Mouse (Mus musculus): ENCODE results near the gene Rars. TPM values are rescaled to one million over a fixed set of nuclear protein-coding genes. Genes with fewer than 3 reads are reported as not detected.

The Rars gene
- polyA plus RNA-seq, 1 experiment from 2014 or later, result 123 TPM

DNA sequence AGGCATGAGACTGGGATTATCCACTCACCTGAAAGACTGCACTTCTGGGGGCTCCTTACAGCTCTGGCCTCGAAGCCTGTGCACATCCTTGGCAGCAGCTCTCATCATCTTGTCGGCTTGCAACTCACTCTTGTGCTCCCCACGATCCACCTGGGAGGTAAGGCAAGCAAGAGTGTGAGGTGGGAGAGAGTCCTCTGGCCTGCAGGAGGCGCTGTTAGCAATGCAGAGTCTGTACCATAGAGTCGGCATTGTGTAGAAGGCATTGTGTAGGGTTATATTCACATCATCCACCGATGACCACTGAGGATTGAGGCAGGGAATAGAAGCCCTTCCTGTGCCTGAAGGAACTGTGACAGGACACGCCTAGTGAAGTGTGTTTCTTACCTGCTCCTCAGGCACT is 6.0 kb upstream of the Rars start:
- in situ Hi-C loops (cut with MboI; ENCODE audit: low pct_unique_long_range_greater_than_20kb), result no loop called here
- TF ChIP-seq CTCF (IDR thresholded peaks at IDR 0.05), result no peak
- no peak for DNase-seq (ENCODE audit: low read depth, low spot score)
- ChIA-PET CTCF (interaction anchor here (2.0 kb wide), 1 partner anchor 9 kb away, joined by 5 read pairs; no protein-coding TSS in a partner anchor), POLR2A (interaction anchor here (0.8 kb wide), 1 partner anchor 139 kb away, joined by 3 read pairs; no protein-coding TSS in a partner anchor)
- ATAC-seq, result no peak
- H3K27me3 ChIP-seq, result no peaks in the 10 kb centered on the region

DNA sequence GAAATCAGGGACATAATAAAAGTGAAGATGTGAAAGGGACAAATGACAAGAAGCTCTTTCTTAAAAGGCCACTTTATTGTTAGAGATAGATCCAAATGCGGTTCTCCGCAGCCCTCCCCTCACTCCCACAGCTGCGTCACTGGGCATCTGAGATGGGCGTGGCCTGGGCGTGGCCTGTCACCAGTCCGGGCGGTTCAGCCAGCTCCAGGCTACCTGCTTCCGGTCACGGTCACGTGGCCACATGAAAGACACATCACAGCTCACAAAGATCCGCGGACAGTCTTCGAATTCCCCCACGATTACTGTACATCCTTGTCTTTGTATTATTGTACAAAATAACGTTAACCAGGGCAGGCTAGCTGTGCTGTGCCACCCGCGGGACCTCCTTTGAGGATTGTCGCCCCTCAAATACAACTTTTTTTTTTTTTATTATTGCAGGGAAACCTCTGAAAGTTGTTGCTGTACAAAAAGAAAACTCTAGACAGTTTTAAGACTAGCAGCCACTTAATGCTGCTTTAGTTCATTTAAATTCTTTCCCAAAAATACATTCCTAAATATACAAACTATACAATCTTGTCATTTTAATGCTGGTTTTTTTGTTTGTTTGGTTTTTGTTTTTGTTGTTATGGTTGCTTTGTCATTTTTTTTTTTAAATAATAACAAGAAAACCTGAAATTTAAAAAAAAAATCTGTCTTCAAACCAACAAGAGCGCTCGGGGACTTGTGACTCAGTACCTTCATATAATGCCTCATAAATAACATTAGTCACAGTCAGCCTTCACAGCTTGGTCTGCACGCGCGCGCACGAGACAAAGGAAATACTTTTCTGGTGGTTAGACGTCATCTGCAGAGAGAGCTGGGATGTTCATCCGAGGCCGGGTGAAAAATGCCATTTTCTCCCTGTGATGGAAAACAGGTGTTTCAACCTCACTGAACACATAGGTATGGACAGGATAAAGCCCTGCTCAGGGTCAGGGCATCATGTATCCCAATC is 4.3 kb upstream of the Rars start:
- no peaks in the 10 kb centered on the region for H3K27me3 ChIP-seq
- ChIA-PET POLR2A (interaction anchor here (0.6 to 0.7 kb wide), 2 partner anchors 69 to 81 kb away, joined by 3 read pairs; no protein-coding TSS in a partner anchor), CTCF (interaction anchor here (1.0 to 2.0 kb wide), 3 partner anchors 11 to 163 kb away, joined by 3 to 5 read pairs (median 3); no protein-coding TSS in a partner anchor)
- in situ Hi-C loops (cut with MboI; ENCODE audit: low pct_unique_long_range_greater_than_20kb), result loop anchor here (10.0 kb wide), 1 partner anchor 146 kb away; the partner anchor contains the start of gene Wwc1
- no peak for TF ChIP-seq CTCF (IDR thresholded peaks at IDR 0.05)
- DNase-seq (ENCODE audit: low read depth, low spot score) (peak; percentile 35), ATAC-seq (no peak)

DNA sequence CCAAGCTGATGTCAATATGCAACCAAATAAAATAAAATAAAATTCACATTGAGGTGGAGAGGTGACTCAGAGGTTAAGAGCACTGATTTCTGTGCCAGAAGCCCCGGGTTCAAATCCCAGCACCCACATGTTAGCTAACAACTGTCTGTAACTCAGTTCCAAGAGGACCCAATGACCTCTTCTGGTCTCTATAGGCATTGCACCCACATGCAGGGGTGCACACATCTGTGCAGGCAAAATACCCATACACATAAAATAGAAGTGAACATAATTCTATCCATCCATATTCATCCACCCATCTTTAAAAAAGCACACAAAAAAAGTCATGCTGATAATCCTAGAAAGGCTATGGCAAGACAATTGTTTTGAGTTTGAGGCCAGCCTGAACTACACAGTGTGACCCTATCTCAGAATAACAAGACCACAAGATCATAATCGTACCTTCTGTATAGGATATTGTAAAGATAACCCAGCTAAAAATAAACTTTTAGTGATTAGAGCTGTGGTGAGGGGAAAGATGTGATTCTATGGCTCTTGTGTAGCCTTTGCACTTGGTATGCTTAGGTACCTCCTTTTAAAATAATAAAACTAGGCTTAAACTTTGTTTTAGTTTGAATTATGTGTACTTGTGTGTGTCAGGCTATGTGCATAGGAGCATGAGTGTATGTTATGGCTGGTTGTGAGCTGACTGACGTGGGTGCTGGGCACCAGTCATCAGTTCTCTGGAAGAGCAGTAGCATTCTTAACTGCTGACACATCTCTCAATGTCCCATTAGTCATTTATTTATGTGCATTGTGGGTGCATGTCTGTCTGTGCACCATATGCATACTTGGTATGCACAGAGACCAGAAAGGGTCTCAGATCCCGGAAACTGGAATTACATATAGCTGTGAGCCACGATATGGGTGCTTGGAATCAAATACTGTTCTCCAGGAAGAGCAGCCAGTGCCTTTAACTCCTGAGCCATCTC is 3.1 kb upstream of the Rars start:
- peak; percentile 44 for TF ChIP-seq CTCF (IDR thresholded peaks at IDR 0.05)
- CTCF ChIA-PET, result interaction anchor here (0.9 kb wide), 1 partner anchor 12 kb away, joined by 3 read pairs; no protein-coding TSS in a partner anchor
- DNase-seq (ENCODE audit: low read depth, low spot score), result no peak
- POLR2A ChIA-PET, result interaction anchor here (0.5 to 0.7 kb wide), 4 partner anchors 38 to 99 kb away, joined by 3 to 8 read pairs (median 4); no protein-coding TSS in a partner anchor
- in situ Hi-C loops (cut with MboI; ENCODE audit: low pct_unique_long_range_greater_than_20kb), result loop anchor here (10.0 kb wide), 1 partner anchor 147 kb away; the partner anchor contains the start of gene Wwc1
- H3K27me3 ChIP-seq, result no peaks in the 10 kb centered on the region
- peak; percentile 17 for ATAC-seq

DNA sequence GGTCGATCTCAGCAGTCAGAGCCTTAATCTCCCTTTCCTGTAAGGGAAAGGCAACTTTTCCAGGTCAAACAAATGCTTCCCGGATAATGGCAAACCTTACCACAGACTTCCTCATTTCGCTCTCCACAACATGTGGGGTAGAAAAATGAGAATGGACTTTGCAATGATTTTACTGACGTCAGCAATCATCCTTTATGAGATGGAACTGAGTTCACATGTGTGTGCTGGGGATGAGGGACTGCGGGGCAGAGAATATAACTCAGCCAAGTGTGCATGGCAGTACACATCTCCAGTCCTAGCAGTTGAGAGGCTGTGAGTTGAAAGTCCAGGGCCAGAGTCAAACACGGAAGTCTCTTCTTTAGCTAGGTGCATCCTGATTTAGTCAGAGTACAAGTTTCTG is 1.0 kb downstream of the Rars start:
- ChIA-PET POLR2A (no interaction called here), CTCF (no interaction called here)
- ATAC-seq, result no peak
- TF ChIP-seq CTCF (IDR thresholded peaks at IDR 0.05), result no peak
- in situ Hi-C loops (cut with MboI; ENCODE audit: low pct_unique_long_range_greater_than_20kb), result loop anchor here (10.0 kb wide), 1 partner anchor 152 kb away; the partner anchor contains the start of gene Wwc1
- no peaks in the 10 kb centered on the region for H3K27me3 ChIP-seq
- no peak for DNase-seq (ENCODE audit: low read depth, low spot score)

DNA sequence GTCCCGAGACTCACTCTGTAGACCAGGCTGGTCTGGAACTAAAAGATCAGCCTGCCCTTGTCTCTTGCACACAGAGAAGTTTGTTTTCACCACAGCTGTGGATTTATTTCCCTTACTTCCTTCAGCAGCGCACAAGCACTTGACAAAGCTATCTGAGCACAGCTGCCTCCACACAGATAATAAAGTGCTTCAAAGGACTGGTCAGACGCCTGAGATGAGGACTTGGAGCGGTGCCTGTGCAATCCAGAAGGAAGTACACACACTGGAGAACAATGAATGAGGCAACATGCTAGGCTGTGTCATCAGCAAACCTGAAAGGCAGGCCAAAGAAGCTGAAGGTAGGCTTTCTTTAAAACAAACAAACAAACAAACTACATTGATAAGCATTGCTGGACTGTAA is 2.2 kb downstream of the Rars start:
- in situ Hi-C loops (cut with MboI; ENCODE audit: low pct_unique_long_range_greater_than_20kb), result loop anchor here (10.0 kb wide), 1 partner anchor 153 kb away; the partner anchor contains the start of gene Wwc1
- no peak for TF ChIP-seq CTCF (IDR thresholded peaks at IDR 0.05)
- DNase-seq (ENCODE audit: low read depth, low spot score), result no peak
- ChIA-PET POLR2A (no interaction called here), CTCF (interaction anchor here (1.9 kb wide), 1 partner anchor 169 kb away, joined by 4 read pairs; no protein-coding TSS in a partner anchor)
- no peak for ATAC-seq
- no peaks in the 10 kb centered on the region for H3K27me3 ChIP-seq

DNA sequence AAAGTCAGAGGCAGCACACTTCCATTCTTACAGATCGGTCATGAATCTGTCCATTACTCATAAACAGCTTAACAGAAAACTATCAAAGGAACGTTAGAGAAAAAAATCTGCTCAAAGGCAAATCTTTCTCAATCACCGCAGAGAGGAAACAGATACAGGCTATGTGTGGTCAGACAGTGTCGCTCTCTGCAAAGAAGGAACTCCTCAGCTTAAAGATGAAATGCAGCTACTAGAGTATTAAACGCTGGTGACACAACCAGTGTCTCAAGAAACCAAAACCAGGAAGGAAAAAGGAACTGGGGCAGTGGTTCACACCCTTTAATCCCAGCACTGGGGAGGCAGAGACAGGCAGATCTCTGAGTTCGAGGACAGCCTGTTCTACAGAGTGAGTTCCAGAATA is 6.6 kb downstream of the Rars start:
- POLR2A ChIA-PET, result no interaction called here
- in situ Hi-C loops (cut with MboI; ENCODE audit: low pct_unique_long_range_greater_than_20kb), result no loop called here
- H3K27me3 ChIP-seq, result no peaks in the 10 kb centered on the region
- ATAC-seq, result no peak
- no peak for DNase-seq (ENCODE audit: low read depth, low spot score)
- no peak for TF ChIP-seq CTCF (IDR thresholded peaks at IDR 0.05)
- CTCF ChIA-PET, result interaction anchor here (0.7 kb wide), 1 partner anchor 173 kb away, joined by 3 read pairs; no protein-coding TSS in a partner anchor

DNA sequence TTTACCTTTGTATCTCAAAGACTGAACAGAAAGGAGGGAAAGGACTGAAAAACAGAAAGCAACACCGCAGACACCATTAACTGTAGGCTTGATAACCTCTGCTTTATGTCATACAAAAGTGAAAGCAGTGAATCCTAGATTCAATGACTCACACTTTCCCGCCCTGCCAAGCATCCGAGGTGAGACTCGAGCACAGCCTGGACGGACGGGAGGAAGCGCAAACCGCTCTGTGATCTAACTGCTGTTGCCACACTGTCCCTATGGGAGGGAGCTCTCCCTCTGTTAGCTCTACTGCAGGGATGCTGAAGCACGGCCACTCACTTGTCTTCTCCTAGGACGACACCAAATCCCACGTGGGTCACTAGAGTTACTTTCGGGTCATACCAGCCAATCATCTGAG is 18.0 kb downstream of the Rars start:
- no peaks in the 10 kb centered on the region for H3K27me3 ChIP-seq
- ChIA-PET CTCF (interaction anchor here (1.6 kb wide), 1 partner anchor 9 kb away, joined by 5 read pairs; no protein-coding TSS in a partner anchor), POLR2A (no interaction called here)
- in situ Hi-C loops (cut with MboI; ENCODE audit: low pct_unique_long_range_greater_than_20kb), result no loop called here
- no peak for TF ChIP-seq CTCF (IDR thresholded peaks at IDR 0.05)
- ATAC-seq (no peak), DNase-seq (ENCODE audit: low read depth, low spot score) (no peak)

DNA sequence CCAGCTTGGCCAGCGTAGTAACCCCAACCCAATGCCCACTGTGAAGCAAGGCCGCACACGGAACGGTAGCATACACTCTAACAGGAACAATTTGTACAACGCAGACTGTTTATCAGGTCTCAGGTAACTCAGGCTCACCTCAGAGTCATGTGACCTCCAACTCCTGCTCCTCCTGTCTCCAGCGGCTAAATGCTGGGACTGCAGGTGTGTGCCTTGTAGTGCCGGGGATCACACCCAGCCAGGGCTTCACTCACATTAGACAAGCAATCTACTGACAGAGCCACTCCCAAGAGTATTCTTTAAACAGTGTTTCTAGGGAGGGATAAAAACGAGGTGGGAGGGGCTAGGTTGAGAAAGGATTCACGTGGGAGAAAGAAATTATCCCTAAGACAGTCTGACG is 22.8 kb downstream of the Rars start:
- TF ChIP-seq CTCF (IDR thresholded peaks at IDR 0.05), result no peak
- H3K27me3 ChIP-seq, result no peaks in the 10 kb centered on the region
- DNase-seq (ENCODE audit: low read depth, low spot score), result no peak
- ATAC-seq, result no peak
- CTCF ChIA-PET, result no interaction called here
- POLR2A ChIA-PET, result no interaction called here
- in situ Hi-C loops (cut with MboI; ENCODE audit: low pct_unique_long_range_greater_than_20kb), result no loop called here

DNA sequence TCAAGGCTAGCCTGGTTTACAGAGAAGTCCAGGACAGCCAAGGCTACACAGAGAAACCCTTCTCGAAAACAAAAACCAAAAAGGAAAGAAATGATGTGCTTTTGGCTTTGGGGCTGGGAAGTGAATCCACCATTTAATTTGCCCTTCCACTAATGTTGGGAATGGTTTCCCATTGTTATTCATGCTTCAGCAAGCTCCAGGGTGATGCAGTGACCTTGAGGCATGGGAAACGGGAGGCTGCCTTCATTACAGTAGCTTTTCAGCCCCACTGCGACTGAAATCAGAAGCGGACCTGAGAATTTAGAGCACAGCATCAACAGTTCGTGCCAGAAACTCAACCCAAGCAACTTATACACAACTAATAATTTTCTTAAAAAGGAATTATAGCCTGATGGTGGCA is 33.0 kb downstream of the Rars start:
- ATAC-seq (no peak), DNase-seq (ENCODE audit: low read depth, low spot score) (no peak)
- in situ Hi-C loops (cut with MboI; ENCODE audit: low pct_unique_long_range_greater_than_20kb), result no loop called here
- ChIA-PET CTCF (no interaction called here), POLR2A (interaction anchor here (1.0 kb wide), 1 partner anchor 24 kb away, joined by 3 read pairs; no protein-coding TSS in a partner anchor)
- H3K27me3 ChIP-seq, result peaks cover 13% of the 10 kb centered on the region
- no peak for TF ChIP-seq CTCF (IDR thresholded peaks at IDR 0.05)

DNA sequence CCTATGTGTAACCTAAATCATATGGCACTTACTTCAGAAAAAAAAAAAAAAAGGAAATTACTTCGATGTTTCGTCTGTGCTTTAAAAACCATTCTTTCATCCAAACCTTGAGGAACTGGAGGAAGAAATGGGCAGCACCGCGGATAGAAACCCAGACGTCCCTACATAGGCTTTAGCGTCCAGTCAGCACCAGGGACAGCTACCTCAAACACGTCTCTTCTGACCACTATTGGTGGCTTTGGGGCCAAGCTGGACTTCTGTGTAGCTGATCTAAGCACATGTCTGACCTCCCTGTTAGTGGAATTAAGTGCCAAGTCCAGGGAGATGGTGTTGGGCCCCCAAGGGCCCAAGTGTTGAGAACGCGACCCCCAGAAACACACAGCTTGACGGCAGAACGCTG is 35.4 kb downstream of the Rars start, which contains the start of gene Fbll1:
Gene Fbll1, minus strand, starts transcription at position 11 of the 400 bp plus-strand sequence.
- TF ChIP-seq CTCF (IDR thresholded peaks at IDR 0.05), result no peak
- CTCF ChIA-PET, result interaction anchor here (1.2 kb wide), 1 partner anchor 15 kb away, joined by 3 read pairs; no protein-coding TSS in a partner anchor

More for the DNA sequence above, 35.4 kb downstream of the Rars start, which contains the start of gene Fbll1:
- in situ Hi-C loops (cut with MboI; ENCODE audit: low pct_unique_long_range_greater_than_20kb), result no loop called here
- DNase-seq (ENCODE audit: low read depth, low spot score), result peak; percentile 15
- ATAC-seq, result peak; percentile 62
- POLR2A ChIA-PET, result no interaction called here
- peaks cover 13% of the 10 kb centered on the region for H3K27me3 ChIP-seq

All from Patski (cell line).